Mouse (Mus musculus): ENCODE measurements at regions not wholly inside any gene's neighbourhood (a gene's known extent, or its start where the extent isn't known, plus 50 kb on each side); places are given as distances from the start of the nearest gene placed in this dataset.

- Histone ChIP-seq H3K4me2 (ENCODE audit: low read length) (no peak overlapping the region), H3K36me3 (ENCODE audit: control insufficient read depth, insufficient read depth, low read length) (no peaks in the 10 kb centered on the region), H3K27ac (ENCODE audit: low read length) (no peak overlapping the region), H3K9ac (ENCODE audit: low read depth, low read length) (no peak overlapping the region), H3K9me3 (replicated peaks; ENCODE audit: control insufficient read depth, low read length, poor library complexity, severe bottlenecking) (no peaks in the 10 kb centered on the region), H3K27me3 (ENCODE audit: control insufficient read depth, insufficient read depth, low read depth, low read length) (no peaks in the 10 kb centered on the region), H3K4me1 (ENCODE audit: control insufficient read depth, insufficient read depth, low read length) (no peaks in the 10 kb centered on the region), H3K4me3 (ENCODE audit: low read depth, low read length) (no peak overlapping the region)
- 58% methylated on average over 5 of the region's 5 CpGs for WGBS
- ATAC-seq: no peak
These were observed 96.6 kb upstream of the Igbp1b start for GRCm38 (mm10) chr6:138754955-138755303.

- 47% methylated on average over 2 of the region's 2 CpGs for WGBS
- Histone ChIP-seq H3K36me3 (ENCODE audit: control insufficient read depth, insufficient read depth, low read length) (no peaks in the 10 kb centered on the region), H3K27me3 (ENCODE audit: control insufficient read depth, insufficient read depth, low read depth, low read length) (no peaks in the 10 kb centered on the region), H3K4me2 (ENCODE audit: low read length) (no peak overlapping the region), H3K4me1 (ENCODE audit: control insufficient read depth, insufficient read depth, low read length) (no peaks in the 10 kb centered on the region), H3K9me3 (replicated peaks; ENCODE audit: control insufficient read depth, low read length, poor library complexity, severe bottlenecking) (no peaks in the 10 kb centered on the region), H3K4me3 (ENCODE audit: low read depth, low read length) (no peak overlapping the region), H3K27ac (ENCODE audit: low read length) (no peak overlapping the region), H3K9ac (ENCODE audit: low read depth, low read length) (no peak overlapping the region)
- ATAC-seq: no peak
These were observed 96.1 kb upstream of the Igbp1b start for GRCm38 (mm10) chr6:138754302-138754954.

GRCm38 (mm10) chr6:138717698-138718097 is 59.4 kb upstream of the Igbp1b start:
- Histone ChIP-seq H3K9me3 (replicated peaks; ENCODE audit: control insufficient read depth, low read length, poor library complexity, severe bottlenecking) (no peaks in the 10 kb centered on the region), H3K4me3 (ENCODE audit: low read depth, low read length) (no peak overlapping the region), H3K4me1 (ENCODE audit: control insufficient read depth, insufficient read depth, low read length) (no peaks in the 10 kb centered on the region), H3K4me2 (ENCODE audit: low read length) (no peak overlapping the region), H3K36me3 (ENCODE audit: control insufficient read depth, insufficient read depth, low read length) (no peaks in the 10 kb centered on the region), H3K27me3 (ENCODE audit: control insufficient read depth, insufficient read depth, low read depth, low read length) (no peaks in the 10 kb centered on the region), H3K27ac (ENCODE audit: low read length) (no peak overlapping the region), H3K9ac (ENCODE audit: low read depth, low read length) (no peak overlapping the region)
- ATAC-seq: no peak
